Mouse (Mus musculus) liver, adult 2 months (tissue): ENCODE results near the gene Fnd3c2.

ENCODE experiments used
- CTCF ChIP-seq: fragments of 200-500 bp; IDR thresholded peaks from 2 replicates; pipeline ENCODE4 v1.5.1; 2011; ENCODE audit warnings: low read depth, low read length, control low read depth
- POLR2A ChIP-seq: fragments of 200-500 bp; IDR thresholded peaks from 2 replicates; pipeline ENCODE4 v1.6.1; 2011; ENCODE audit warnings: low read length, control low read depth; ENCODE audit not compliant: insufficient read depth; ENCODE audit errors: extremely low read depth

- 0 out of 2 replicates have a peak, but pooled peaks have one; percentile 11 for TF ChIP-seq CTCF
- TF ChIP-seq POLR2A: 0 out of 2 replicates have a peak, but pooled peaks have one; percentile 21
Measured at GRCm38 (mm10) chrX:106186713-106187649, 68.2 kb downstream of the Fnd3c2 start, which contains the start of gene Pgk1.
